Mouse (Mus musculus) myocyte (in vitro differentiated cells): Measurements from ENCODE around the gene Erv3. TPM values are rescaled to one million over a fixed set of nuclear protein-coding genes. Genes with fewer than 3 reads are reported as not detected.
"Not testable (repeated sequence)": the region's sequence is repeated elsewhere in the genome, so short reads cannot be mapped to it uniquely, and the experiment has no call there.

Experiments
- H3K27me3 ChIP-seq: one replicate; pipeline ENCODE4 v1.6.1; 2011; ENCODE audit not compliant: control insufficient read depth, insufficient read depth, insufficient read length
- H3K36me3 ChIP-seq: one replicate; pipeline ENCODE4 v1.6.1; 2011; ENCODE audit not compliant: control insufficient read depth, insufficient read depth
- H3K4me2 ChIP-seq: one replicate; pipeline ENCODE4 v1.6.1; 2011; ENCODE audit warnings: low read depth, control low read depth
- H3K4me3 ChIP-seq: one replicate; pipeline ENCODE4 v1.5.1; 2011; ENCODE audit warnings: mild to moderate bottlenecking, control low read depth, moderate library complexity
- H3K79me2 ChIP-seq: one replicate; pipeline ENCODE4 v1.6.1; 2011; ENCODE audit not compliant: control insufficient read depth, insufficient read depth
- H3ac ChIP-seq: one replicate; pipeline ENCODE4 v1.6.1; 2011; ENCODE audit not compliant: control insufficient read depth, insufficient read length
- CEBPB ChIP-seq: IDR thresholded peaks from 2 replicates; pipeline ENCODE4 v1.6.1; 2011; ENCODE audit warnings: mild to moderate bottlenecking, moderate library complexity; ENCODE audit not compliant: poor library complexity, insufficient read depth, severe bottlenecking
- E2F4 ChIP-seq: IDR thresholded peaks from one replicate; pipeline ENCODE4 v1.6.1; 2011; ENCODE audit warnings: mild to moderate bottlenecking, control low read depth, moderate library complexity; ENCODE audit not compliant: insufficient read depth
- MAX ChIP-seq: IDR thresholded peaks from one replicate; pipeline ENCODE4 v1.6.1; 2011; ENCODE audit warnings: low read depth, mild to moderate bottlenecking, control low read depth
- MYOD1 ChIP-seq, 3 experiments: IDR thresholded peaks; one replicate each; pipeline ENCODE4 v1.6.1; 2011; ENCODE audit warnings: control low read depth in 2 of 3, low read depth in 2 of 3, mild to moderate bottlenecking in 2 of 3, moderate library complexity in 1 of 3; ENCODE audit not compliant: insufficient read length in 2 of 3, control insufficient read depth in 1 of 3
- MYOG ChIP-seq, 3 experiments: IDR thresholded peaks; one replicate each; pipeline ENCODE4 v1.6.1; 2011; ENCODE audit warnings: control low read depth in 2 of 3, low read depth in 2 of 3, mild to moderate bottlenecking in 2 of 3; ENCODE audit not compliant: insufficient read length in 2 of 3, control insufficient read depth in 1 of 3, insufficient read depth in 1 of 3
- POLR2A ChIP-seq: IDR thresholded peaks from one replicate; pipeline ENCODE4 v1.6.1; 2011; ENCODE audit warnings: low read depth, mild to moderate bottlenecking, control low read depth, moderate library complexity; ENCODE audit not compliant: insufficient read length
- POLR2AphosphoS2 ChIP-seq: IDR thresholded peaks from one replicate; pipeline ENCODE4 v1.6.1; 2011; ENCODE audit warnings: low read depth, control low read depth; ENCODE audit not compliant: insufficient read length
- REST ChIP-seq: IDR thresholded peaks from one replicate; pipeline ENCODE4 v1.6.1; 2011; ENCODE audit warnings: mild to moderate bottlenecking, control low read depth, moderate library complexity; ENCODE audit not compliant: insufficient read depth, insufficient read length
- SRF ChIP-seq: IDR thresholded peaks from one replicate; pipeline ENCODE4 v1.6.1; 2011; ENCODE audit warnings: low read depth; ENCODE audit not compliant: control insufficient read depth, insufficient read length
- TCF12 ChIP-seq: IDR thresholded peaks from one replicate; pipeline ENCODE4 v1.6.1; 2011; ENCODE audit warnings: mild to moderate bottlenecking, control low read depth; ENCODE audit not compliant: poor library complexity, insufficient read depth, severe bottlenecking
- TCF3 ChIP-seq: IDR thresholded peaks from one replicate; pipeline ENCODE4 v1.6.1; 2011; ENCODE audit warnings: low read depth, control low read depth; ENCODE audit not compliant: insufficient read length
- USF1 ChIP-seq: IDR thresholded peaks from one replicate; pipeline ENCODE4 v1.6.1; 2011; ENCODE audit warnings: low read depth, mild to moderate bottlenecking, control low read depth, moderate library complexity
- polyA plus RNA-seq: library from polyadenylated mRNA; unstranded; fragments of >200 nt; fragmentation: generic; extraction: Trizol; gene quantifications from one replicate; pipeline ENCODE4 v1.2.1, GENCODE M21; 2012; ENCODE audit warnings: missing spikeins

Gene Erv3
- polyA plus RNA-seq, 1 experiment: 0.01 TPM

- Histone ChIP-seq H3K27me3 (no peaks in the 10 kb centered on the region), H3ac (no peak overlapping the region), H3K79me2 (no peaks in the 10 kb centered on the region), H3K4me3 (no peak overlapping the region), H3K4me2 (no peak overlapping the region), H3K36me3 (no peaks in the 10 kb centered on the region)
- TF ChIP-seq MYOG (IDR thresholded peaks at IDR 0.05; ENCODE audit: control insufficient read depth in 1 of 3, insufficient read depth in 1 of 3, insufficient read length in 2 of 3, low read depth in 2 of 3): no peak
- TF ChIP-seq E2F4: no peak
- TF ChIP-seq USF1: no peak
- TF ChIP-seq REST: no peak
- no peak for TF ChIP-seq TCF12
- TF ChIP-seq SRF: no peak
These were observed 25.3 kb downstream of the Erv3 start for GRCm38 (mm10) chr2:131834296-131834695.

- no peak for TF ChIP-seq CEBPB
- no peak for TF ChIP-seq MYOG (IDR thresholded peaks at IDR 0.05; ENCODE audit: control insufficient read depth in 1 of 3, insufficient read depth in 1 of 3, insufficient read length in 2 of 3, low read depth in 2 of 3)
- TF ChIP-seq TCF3: no peak
- TF ChIP-seq USF1: no peak
- TF ChIP-seq REST: no peak
- no peak for TF ChIP-seq POLR2A
- no peak for TF ChIP-seq MYOD1 (IDR thresholded peaks at IDR 0.05; ENCODE audit: control insufficient read depth in 1 of 3, insufficient read length in 2 of 3, low read depth in 2 of 3)
- no peak for TF ChIP-seq E2F4
- no peak for TF ChIP-seq SRF
- TF ChIP-seq MAX: no peak
- no peak for TF ChIP-seq POLR2AphosphoS2
- H3K4me2 ChIP-seq: no peak overlapping the region
- no peaks in the 10 kb centered on the region for H3K79me2 ChIP-seq
- no peaks in the 10 kb centered on the region for H3K36me3 ChIP-seq
- no peaks in the 10 kb centered on the region for H3K27me3 ChIP-seq
- no peak overlapping the region for H3ac ChIP-seq
- no peak overlapping the region for H3K4me3 ChIP-seq
These were observed 27.7 kb downstream of the Erv3 start for GRCm38 (mm10) chr2:131831861-131832260.

DNA sequence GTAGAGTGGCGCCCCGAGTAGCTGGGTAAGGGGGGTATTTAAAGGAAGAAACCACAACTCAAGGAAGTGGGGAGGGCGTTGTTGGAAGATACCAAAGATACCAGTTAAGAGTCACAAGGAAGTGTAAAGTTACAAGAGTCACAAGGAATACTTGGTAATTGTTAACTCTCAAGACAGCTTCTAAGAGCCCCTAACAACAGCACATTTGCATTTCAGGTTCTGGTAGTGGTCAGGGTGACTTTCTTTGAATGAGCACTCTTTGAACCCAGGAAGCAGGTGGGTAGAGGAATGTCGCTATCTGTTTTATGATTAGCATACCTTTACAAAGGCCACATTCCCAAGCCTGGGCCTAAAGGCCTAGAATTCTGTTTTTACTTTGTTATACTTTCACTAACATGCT is 28.6 kb downstream of the Erv3 start:
- not testable (repeated sequence) for H3K79me2 ChIP-seq, H3K36me3 ChIP-seq, H3K4me2 ChIP-seq, H3K4me3 ChIP-seq, H3K27me3 ChIP-seq, H3ac ChIP-seq

- Histone ChIP-seq H3ac (no peak overlapping the region), H3K4me2 (no peak overlapping the region), H3K27me3 (no peaks in the 10 kb centered on the region), H3K79me2 (no peaks in the 10 kb centered on the region), H3K4me3 (no peak overlapping the region), H3K36me3 (no peaks in the 10 kb centered on the region)
- TF ChIP-seq CEBPB (peak; percentile 99), POLR2A (no peak), SRF (no peak), POLR2AphosphoS2 (no peak)
These were observed 31.3 kb downstream of the Erv3 start for GRCm38 (mm10) chr2:131827999-131828975.

DNA sequence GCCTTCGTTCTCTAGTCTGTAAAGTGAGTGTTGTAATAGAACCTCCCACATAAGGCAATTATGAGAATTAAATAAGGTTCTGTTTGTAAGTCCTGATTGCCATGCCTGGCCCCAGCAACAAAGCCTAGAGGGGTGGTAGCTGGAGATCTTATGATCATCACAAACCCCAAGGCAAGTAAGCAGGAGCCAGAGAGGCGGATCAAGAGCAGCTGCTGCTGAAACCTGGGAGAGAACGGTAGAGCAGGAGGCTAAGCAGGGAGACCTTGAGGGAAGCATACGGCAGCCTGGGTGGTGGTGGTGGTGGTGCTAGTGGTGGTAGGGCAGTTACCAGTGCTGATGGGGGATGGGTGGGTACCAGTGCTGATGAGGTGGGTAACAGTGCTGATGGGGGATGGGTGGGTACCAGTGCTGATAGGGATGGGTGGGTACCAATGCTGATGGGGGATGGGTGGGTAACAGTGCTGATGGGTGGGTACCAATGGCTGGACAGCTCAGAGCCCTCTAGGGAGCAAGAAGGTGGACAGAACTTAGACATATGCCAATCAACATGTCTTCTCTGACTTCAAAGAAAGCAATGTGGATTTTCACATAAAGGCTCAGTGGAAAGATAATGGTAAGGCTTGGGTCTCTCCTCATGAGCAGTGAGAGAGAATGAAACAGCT is 32.4 kb downstream of the Erv3 start:
- H3K4me2 ChIP-seq: no peak overlapping the region
- no peak overlapping the region for H3ac ChIP-seq
- H3K79me2 ChIP-seq: no peaks in the 10 kb centered on the region
- no peaks in the 10 kb centered on the region for H3K36me3 ChIP-seq
- H3K27me3 ChIP-seq: no peaks in the 10 kb centered on the region
- no peak overlapping the region for H3K4me3 ChIP-seq
- TF ChIP-seq POLR2AphosphoS2 (no peak), MYOD1 (IDR thresholded peaks at IDR 0.05; ENCODE audit: control insufficient read depth in 1 of 3, insufficient read length in 2 of 3, low read depth in 2 of 3) (no peak), MYOG (IDR thresholded peaks at IDR 0.05; ENCODE audit: control insufficient read depth in 1 of 3, insufficient read depth in 1 of 3, insufficient read length in 2 of 3, low read depth in 2 of 3) (no peak), POLR2A (no peak), TCF3 (no peak), SRF (no peak), REST (no peak), USF1 (no peak), TCF12 (no peak), CEBPB (no peak)
